Mouse (Mus musculus) urinary bladder, postnatal 36 days (tissue): ENCODE data around the gene Casp7.
"Not testable (repeated sequence)": the region's sequence is repeated elsewhere in the genome, so short reads cannot be mapped to it uniquely, and the experiment has no call there.

Source experiments
- DNase-seq, 2 experiments: peaks; one replicate each; pipeline ENCODE4 v3.0.0; 2022; ENCODE audit warnings: low spot score in 2 of 2, mixed read lengths in 1 of 2

Gene Casp7

DNA sequence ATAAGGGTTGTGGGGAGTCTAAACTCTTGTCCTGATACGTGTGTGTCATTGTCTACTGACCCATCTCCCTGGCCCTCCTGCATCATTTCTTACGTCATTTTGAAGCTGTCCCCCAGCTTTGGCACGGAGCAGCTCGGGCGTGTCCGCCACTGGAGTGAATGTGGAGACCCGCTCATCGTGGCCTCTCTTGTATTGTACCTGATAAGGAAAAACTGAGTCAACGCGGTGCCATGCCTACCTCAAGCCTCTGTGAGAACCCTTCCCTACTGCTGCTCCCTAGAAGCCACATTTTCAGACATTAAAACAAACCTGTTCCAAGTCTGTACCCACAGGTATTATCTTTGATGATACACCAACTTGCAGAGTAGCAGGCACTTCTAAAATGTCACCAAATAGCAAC lies 15.5 kb upstream of the Casp7 start:
- no peak for DNase-seq

DNA sequence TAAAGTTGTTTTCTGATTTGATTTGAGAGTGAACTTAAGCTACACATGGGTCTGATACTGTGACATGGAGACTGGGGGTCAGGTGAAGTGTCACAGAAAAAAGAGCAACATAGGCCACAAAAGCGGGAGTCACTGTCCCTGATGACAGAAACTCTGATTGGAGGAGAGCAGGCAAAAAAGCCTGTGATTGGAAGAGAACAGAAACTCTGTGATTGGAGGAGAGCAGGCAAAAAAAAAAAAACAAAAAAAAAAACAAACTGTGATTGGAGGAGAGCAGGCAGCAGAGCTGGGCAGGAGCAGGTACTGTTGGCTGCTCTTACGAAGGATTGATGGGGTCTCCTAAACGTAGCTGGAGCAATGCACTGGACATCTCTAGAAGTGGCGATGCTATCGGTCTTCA lies 11.4 kb upstream of the Casp7 start:
- no peak for DNase-seq

DNA sequence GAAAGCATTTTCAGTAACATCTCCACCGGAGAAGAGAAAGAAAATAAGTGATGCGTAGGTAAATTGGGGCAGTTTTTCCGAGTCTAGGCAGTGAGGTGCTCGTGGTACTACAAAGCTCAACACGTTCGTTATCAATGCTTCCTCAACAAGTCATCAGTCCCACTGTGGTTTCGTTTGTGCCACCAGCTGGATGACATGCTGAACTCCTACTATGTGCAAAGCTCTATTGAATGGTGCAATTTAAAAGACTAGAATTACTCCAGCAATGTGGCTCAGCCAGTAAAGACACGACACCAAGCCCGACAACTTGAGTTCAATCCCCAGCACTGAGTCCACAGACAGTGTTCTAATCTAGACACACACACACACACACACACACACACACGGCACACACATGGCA lies 10.8 kb upstream of the Casp7 start:
- DNase-seq, result no peak

DNA sequence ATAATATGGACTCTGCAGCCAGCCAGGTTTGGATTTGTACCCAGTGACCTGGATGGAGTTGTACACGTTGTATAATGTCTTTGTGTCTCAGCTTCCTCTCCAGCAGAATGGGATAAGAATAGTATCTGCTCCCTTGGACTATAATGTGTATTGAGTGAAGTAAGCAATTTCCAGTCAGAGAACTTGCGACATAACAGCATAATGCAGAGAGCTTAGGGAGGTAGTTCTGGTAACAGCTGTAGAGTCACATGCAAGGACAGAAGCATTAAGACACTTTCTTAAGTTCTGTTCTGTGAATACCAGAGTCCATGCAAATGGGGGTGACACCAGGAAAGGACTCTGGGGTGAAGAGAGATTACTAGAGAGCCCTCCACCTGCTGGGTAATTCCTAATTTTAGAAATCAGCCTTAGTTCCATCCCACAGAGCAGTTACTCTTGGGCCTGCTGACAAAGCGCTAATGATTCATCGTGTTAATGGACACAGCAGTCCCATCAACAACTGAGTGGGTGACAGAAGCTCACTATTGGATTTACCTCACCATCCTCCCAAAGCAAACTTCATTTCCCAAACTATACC lies 9.1 kb upstream of the Casp7 start:
- no peak for DNase-seq

DNA sequence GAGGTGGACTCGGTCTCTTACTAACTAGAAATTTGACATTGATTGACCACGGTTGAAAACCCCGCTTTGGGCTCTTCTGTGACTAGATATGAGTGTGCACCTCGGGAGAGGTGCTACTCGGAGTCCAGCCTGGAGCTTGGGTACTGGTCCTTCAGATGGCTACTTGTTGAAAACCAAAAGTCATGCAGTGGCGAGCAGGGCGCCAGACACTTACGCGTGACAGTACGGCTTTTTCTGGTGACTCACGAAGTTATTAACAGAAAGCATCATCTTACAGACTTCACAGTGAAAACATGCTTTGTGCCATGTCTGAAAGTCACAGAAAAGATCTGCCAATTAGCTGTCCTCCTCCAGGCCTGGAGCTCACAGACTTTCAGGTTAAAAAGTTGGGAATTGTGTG lies 7.8 kb upstream of the Casp7 start:
- DNase-seq, result no peak

DNA sequence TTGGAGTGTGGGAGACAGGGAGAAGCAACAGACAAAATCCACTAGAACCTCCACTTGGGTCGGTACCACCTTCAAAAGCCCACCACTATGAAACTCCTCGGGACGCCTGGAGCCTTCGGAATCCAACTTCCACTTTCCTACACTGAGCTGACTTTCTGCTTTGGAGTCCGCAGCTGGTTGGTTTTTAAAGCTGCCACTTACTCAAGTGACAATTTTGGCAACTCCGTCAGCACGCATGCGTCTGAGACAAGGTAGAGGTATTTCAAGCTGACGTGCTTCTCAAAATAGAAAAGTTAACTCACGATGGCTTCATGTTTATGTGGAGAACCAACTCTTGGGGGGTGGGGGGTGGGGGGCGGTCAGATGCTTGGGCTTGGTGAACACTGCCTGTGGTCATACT lies 7.0 kb upstream of the Casp7 start, which contains the start of gene Nrap:
Gene Nrap (minus strand): TSS at position 159 of the 400 bp plus-strand sequence.
- no peak for DNase-seq

DNA sequence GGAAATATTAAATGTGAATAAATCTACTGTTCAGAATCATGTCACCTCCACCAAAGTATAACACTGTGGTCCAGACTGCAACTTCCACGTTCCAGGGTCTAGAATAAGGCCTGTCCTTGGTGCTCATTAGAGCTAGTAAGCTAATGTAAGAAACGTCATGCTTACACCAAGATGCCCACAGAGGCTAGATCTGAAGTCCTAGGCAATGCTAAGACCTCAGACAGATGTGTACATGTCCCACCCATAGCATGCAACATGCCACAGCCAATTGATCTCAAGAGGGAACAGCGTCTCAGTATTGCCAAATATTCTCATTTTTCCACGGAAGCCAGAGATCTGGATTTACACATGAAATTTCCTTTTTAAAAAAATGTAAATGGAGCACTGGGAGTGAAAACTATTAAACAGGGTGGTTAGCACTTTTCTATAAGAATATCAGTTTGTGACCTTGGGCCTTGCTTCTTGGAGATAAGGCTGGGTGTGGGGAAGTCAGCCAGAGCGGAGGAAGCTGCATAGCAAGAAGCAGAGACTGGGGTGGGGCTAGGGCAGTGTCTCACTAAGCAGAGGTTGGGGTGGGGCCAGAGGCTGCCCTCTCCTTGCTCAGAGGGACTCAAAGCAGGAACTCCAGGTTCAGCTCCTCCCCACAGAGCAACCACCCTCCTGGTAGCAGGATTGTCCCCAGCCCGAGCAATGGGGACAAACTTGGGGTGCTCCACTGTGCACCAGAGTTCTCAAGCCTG lies 5.5 kb upstream of the Casp7 start:
- peak; percentile 22 to 25 for DNase-seq

DNA sequence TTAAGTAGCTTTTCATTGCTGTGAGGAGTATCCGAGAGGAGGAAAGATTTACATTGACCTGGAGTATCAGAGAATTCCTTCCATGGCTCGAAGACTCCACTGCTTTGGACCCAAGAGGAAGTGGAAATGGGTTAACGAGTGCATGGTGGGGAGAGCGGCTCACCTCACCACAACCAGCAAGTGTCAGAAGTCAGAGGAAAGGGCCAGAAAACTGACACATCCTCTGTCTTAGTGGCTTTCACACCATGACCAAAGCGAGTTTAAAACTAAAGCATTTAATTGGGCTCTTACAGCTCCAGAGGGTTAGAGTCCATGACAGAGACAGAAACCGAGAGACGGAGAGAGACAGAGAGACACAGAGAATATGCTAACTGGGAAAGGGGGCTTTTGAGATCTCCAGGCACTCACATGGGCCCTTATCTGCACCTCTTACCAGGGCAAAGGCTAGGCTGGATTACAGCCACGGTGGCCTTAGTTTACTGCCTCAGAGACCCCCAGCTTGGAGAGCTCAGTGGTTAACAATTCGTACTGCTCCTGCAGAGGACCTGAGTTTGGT lies 3.5 kb upstream of the Casp7 start:
- no peak for DNase-seq

DNA sequence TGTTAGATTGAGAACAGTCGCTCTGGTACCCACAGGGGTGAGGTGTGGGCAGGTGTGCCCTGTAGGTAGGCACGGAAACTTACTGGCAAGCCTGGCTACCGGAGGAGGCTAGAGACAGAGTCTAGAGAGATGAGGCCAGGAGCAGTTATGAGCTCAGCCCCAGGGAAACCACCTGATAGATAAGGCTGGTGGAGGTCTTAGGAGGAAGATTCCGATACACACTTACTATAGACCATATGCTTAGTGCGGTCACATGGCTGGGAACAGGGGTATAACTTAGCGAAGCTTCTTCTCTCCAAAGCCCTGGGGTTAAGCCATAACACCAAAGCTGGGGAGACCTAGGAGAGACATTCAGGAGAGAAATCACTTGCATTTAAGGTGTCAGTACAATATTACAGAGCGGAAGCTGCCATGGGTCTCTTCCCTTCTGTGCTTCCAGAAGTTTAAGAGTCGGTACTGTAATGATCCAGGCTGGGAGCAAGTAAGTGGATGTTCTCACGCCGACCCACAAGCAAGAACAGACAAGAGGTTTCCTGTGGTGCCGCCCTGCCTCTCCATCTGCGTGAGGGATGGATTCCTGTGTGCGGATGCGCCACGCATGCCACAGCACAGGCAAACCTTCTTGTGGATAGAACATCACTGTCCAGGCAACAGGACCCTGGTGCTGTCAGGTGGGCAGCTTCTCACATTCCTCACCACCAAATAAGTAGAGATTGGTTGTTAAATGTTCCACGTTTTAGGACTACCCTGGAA lies 1.6 kb upstream of the Casp7 start:
- no peak for DNase-seq

DNA sequence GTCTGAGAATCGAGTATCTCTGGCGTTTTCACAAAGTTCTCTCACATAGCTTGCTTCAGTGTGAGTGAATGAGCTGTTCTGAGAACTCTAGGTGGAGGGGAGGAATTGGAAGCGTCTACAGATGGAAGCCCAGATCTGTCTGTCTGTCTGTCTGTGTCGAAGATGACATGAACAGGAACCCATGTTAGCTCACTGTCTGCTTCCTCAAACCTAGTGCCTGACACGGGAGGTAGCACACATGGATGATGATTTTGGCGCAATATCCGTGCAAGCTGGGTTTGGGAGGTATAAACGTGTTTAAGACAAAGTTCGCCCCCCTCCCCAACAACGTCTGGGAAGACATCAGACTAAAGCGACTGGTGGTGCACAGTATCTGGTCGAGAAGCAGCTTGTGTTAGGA lies 702 bp upstream of the Casp7 start:
- no peak for DNase-seq

DNA sequence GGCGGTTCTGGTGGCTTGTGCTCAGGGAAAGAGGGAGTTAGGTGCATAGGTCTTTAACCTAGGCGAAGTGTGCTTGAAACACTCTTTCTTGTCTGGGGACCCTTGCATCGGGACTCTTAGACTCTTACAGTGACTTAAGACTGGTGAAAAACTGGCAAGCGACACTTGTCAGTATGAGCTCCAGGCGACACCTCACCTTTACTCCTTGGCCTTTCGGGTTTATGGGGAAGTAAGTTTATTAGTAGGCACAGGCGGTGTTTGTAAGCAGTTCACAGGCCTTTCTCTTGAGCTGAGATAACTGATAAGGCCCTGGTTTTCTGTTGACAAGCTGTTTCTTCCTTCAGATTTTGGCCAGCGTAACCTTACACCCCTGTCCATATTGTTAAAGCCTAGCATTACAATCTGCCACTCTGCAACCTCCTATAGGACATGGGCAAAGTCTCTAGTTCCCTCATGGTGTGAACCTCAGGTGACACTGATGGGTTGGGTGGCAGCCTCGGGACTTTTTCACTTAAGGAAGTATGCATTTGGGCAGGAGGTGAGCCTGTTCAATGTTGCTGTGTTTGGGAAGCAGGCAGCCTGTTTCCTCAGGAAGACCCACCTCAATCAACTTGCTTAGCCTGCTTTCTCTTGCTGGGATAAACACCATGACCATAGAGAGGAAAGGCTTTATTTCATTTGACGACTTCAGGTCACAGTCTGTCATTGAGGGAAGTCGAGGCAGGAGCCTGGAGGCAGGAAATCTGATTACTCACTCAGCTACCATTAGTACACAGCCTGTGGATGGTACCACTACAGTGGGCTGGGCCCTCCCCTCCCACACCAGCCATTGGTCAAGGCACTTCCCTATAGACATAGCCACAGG lies 966 bp downstream of the Casp7 start:
- DNase-seq, result no peak

DNA sequence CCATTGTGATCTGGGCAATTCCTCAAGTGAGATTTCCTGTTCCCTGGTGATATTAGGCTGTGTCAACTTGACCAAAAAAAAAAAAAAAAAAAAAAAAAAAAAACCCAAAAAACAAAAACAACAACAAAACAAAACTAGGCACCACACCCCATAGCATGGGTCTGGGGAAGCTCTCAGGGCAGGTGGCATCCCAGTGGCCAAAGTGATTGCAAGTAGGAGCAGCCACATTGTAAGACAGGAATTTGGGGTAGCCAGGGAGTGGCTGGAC lies 1.5 kb downstream of the Casp7 start:
- DNase-seq, result no peak

DNA sequence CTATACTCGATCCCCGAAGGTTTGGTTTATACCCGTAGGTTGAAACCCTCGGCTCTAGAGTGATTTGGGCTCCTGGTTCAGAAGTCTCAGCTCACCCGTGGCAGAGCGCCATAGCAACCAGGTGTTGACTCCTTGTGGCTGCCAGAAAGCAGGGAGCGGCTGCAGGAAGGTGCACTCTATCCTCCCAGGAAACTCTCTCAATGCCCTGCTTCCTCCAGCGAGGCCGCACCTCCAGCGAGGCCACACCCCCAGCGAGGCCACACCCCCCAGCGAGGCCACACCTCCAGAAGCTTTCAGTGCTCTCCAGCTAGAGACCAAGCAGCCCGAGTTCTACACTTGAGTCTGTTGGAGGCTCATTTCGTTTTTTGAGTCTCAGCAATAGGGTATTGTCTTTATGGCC lies 3.3 kb downstream of the Casp7 start:
- peak; percentile 76 to 86 for DNase-seq

DNA sequence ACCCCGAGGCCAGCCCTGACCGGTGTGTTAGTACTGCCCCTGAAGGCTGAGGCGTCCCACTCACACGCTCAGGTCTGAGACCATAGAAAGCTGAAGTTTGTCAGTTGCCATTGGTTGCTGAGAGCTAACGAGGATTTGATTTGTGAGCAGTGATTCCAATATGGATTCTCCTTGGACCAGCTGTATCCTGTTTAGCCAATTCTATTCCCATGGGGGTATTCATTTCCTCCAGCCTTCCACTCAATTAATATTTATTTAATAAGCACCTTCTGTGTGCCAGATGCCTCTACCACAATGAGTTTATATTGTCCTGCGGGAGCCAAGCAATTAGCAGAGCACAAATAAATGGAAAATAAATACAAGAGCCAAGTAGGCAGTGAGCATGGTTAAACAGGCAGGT lies 4.9 kb downstream of the Casp7 start:
- no peak for DNase-seq

DNA sequence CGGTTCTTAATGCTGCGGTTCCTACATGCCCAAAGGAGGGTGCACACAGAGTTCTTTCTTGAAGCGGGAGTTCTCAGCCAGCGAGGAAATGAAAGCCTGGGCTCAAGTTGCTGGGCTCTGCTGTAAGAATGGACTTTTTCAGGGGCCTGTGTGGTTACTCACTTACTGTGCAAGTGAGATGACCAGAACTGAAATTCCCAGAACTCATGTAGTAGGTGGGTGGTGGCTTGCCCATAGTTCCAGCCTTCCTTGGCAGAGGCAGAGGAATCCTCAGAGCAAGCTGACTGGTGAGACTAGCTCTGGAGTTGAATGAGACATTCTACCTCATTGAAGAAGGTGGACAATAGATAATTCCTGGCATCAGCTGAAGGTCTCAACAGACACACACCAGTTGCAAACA lies 8.9 kb downstream of the Casp7 start:
- no peak for DNase-seq

DNA sequence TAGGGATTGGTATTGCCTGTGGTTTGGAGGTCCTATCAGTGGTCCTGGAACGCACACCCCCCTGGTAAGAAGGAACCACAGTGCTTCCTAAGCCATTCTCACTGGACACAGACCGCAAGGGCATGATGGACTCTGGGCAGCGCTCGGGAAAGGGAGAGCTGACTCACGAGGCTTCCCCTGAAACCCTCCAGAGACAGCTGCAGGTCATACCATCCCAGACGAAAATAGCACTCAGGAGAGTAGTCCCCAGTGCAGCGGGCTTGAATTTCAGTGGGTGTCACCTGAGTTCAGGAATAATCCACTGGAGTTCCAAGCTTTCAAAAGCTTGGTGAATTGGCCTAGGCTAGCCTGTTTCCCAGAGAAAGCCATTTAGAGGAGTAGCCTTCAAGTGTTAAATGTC lies 9.7 kb downstream of the Casp7 start:
- no peak for DNase-seq

DNA sequence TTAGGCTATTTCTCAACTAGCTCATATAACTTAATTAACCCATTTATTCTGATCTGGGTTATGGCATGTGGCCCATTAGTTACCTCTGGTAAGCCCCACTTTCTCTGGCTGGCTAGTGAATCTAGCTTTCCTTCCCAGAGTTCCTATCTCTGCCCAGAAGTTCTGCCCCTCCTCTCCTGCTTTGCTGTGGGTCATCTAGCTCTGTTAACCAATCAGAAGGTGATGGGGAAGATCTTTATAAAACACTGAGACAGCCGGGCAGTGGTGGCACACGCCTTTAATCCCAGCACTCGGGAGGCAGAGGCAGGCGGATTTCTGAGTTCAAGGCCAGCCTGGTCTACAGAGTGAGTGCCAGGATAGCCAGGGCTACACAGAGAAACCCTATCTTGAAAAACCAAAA lies 13.0 kb downstream of the Casp7 start:
- not testable (repeated sequence) for DNase-seq

DNA sequence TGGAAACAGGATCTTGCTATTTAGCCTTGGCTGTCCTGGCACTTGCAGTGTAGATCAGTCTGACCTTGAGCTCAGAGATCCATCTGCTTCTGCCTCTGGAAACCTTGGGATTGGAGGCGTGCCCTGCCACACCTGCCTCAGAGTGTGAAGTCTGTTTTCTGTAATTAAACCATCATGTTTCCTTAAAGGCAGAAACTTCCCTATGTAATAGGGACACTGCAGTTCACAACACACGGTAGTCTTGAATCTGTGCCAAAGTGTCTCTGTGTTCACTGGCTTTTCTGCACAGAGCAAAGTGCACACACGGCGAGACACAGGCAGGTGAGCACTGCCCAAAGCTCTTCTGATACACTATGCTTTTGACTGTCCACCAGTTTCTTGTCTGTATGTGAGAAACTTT lies 21.5 kb downstream of the Casp7 start:
- DNase-seq, result no peak

DNA sequence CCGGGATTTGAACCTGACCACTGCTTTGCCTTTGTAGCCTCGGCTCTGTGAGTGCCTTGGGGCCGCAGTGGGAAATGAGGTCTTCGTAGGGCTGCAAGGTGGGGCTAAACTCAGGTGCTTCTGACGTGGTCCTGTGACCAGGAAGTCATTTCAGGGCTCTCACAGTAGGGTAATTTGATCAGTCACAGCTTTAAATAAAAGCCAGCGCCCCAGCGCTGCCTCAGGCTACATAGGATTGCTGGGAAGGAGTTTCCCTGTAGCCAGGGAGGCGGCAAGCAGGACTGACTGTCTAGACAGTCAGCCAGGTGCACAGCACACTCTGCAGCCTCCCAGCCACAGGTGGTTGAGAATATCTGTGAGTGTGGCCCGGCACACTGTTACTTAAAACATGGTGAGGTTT lies 22.5 kb downstream of the Casp7 start:
- DNase-seq, result no peak

DNA sequence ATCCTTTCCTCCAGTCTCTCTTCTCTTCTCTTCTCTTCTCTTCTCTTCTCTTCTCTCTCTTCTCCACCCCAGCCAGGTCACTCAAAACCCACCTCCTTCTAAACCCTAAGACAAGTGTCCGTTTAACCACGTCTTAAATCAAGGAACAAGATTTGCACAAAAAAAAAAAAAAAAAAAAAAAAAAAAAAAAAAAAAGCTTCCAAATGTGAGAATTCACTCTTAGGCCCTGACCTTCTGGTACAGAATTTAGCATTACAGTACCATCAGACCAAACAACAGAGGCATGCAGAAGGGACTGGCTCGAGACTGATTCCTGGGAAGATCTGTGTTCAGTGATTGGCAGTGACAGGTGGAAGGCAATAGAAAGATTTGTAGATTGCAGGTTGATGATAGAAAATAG lies 23.4 kb downstream of the Casp7 start:
- no peak for DNase-seq

DNA sequence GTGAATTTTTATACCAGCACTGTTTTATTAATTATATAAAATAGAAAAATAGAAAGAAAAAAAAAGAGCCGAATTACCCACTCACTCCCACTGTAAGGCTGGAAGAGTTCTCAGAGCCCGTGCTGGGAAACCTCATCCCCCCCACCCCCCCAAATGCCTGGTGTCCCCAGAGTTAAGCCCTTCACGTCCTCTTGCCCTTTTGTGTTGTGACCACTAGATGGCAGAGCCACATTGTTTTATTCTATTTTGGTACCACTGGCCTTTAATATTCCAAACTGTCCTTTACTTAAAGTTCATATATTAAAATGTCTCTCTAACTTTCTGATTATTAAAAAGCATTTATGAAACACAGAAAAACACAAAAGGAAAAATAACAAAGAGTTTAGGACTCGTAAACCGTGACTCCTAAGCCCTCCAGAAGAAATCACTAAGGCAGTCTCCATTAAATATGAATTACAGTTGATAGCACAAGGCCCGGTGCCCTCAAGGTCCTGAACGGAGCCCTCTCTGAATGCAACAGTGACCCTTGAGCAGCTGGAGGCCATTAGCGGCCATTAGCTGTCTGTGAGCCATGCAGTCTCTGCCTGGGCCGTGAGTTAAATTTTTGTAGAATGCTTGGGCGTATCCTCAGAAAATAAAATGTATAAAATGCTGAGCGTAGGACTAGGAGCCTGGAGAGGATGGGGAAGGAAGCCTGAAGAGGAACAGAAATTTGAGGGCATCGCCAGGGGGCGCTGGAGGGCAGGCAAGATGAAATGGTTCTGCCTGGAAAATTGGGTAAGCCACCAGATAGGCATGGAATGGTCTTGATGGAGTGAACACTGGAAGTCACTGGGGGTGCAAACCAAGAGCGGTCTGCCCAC lies 25.8 kb downstream of the Casp7 start:
- peak; percentile 74 to 83 for DNase-seq
